Mouse (Mus musculus) spleen, postnatal 36 days (tissue): ENCODE measurements at regions not wholly inside any gene's neighbourhood (a gene's known extent, or its start where the extent isn't known, plus 50 kb on each side); places are given as distances from the start of the nearest gene placed in this dataset.
A peak's percentile ranks its signal among the peaks of the same experiment; 100 is the strongest.
"Not testable (repeated sequence)": the region's sequence is repeated elsewhere in the genome, so short reads cannot be mapped to it uniquely, and the experiment has no call there.

Source experiments
- DNase-seq, 2 experiments: peaks; one replicate each; pipeline ENCODE4 v3.0.0; 2022; ENCODE audit warnings: low spot score in 2 of 2, mixed read lengths in 1 of 2

- DNase-seq: no peak
These were observed 123.6 kb downstream of the Tnfrsf21 start for GRCm38 (mm10) chr17:43139916-43140315.

GRCm38 (mm10) chr17:43141740-43142139 is 125.4 kb downstream of the Tnfrsf21 start:
- no peak for DNase-seq

GRCm38 (mm10) chr17:43145749-43146148 is 124.4 kb upstream of the Adgrf1 start:
- DNase-seq: no peak

DNA sequence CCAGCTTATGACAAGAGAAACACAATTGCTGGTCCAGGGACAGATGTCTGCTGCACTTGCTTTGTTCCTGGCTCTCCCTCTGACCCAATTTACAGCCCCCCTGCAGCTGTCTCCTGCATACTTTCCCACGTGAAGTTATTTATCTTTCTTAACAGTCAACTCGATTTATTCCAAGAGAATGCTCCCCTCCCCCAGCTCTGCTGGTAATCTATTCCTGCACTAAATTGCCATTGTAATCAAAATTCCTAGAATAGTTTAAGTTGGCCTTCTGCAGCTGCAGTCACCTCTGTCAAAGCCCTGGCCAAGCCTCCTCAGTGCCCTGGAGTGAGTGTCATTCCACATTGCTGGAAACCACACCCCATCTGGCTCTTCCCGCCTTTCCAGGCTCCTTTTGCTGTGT is 122.2 kb upstream of the Adgrf1 start:
- DNase-seq: no peak

GRCm38 (mm10) chr17:43152620-43153019 is 117.5 kb upstream of the Adgrf1 start:
- DNase-seq: no peak

- not testable (repeated sequence) for DNase-seq
These were observed 114.9 kb upstream of the Adgrf1 start for GRCm38 (mm10) chr17:43155271-43155670.

DNA sequence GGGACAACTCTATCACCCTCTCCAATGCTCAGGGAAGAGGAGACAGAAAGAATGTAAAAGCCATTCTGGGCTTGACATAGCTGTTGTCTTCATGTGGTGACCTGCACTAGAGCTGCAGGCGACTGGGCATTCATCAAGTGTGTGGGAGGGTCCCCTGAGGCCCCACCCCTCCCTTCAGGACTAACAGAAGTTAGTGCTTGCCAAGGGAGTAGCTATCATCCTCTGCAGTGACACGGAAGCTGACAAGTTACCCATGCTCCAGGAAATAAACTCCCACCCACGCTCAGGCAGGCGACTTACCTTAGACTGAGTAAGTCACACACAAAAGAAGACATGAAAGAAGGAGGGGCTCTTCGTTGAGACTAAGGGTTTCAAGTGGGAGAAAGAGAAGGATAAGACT is 114.0 kb upstream of the Adgrf1 start:
- no peak for DNase-seq

- no peak for DNase-seq
These were observed 112.2 kb upstream of the Adgrf1 start for GRCm38 (mm10) chr17:43157781-43158501.

- no peak for DNase-seq
These were observed 111.4 kb upstream of the Adgrf1 start for GRCm38 (mm10) chr17:43158741-43159140.

DNA sequence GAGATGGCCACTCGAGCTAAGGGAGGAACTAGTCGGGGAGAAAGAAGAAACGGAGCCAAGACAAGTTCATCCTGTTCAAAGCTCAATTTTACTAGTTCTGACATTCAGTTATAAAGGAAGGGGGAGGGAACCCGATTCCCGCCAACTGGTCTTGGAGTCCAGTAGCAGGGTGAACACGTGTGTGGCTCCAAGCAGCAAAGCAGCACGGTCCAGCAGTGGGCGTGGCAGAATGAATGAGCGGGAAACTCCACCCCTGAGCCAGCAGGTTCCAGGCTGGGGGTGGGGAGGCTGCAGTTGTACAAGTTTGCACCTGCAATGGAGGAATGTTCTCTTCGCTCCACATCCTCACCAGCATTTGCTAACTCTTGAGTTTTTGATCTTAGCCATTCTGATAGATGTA is 108.8 kb upstream of the Adgrf1 start:
- DNase-seq: not testable (repeated sequence)

GRCm38 (mm10) chr17:43163126-43163525 is 107.0 kb upstream of the Adgrf1 start:
- DNase-seq: no peak

- DNase-seq: no peak
These were observed 104.0 kb upstream of the Adgrf1 start for GRCm38 (mm10) chr17:43166091-43166490.

- DNase-seq: no peak
These were observed 100.7 kb upstream of the Adgrf1 start for GRCm38 (mm10) chr17:43169435-43169834.

- DNase-seq: no peak
These were observed 97.4 kb upstream of the Adgrf1 start for GRCm38 (mm10) chr17:43172657-43173165.

- no peak for DNase-seq
These were observed 95.3 kb upstream of the Adgrf1 start for GRCm38 (mm10) chr17:43174860-43175259.

DNA sequence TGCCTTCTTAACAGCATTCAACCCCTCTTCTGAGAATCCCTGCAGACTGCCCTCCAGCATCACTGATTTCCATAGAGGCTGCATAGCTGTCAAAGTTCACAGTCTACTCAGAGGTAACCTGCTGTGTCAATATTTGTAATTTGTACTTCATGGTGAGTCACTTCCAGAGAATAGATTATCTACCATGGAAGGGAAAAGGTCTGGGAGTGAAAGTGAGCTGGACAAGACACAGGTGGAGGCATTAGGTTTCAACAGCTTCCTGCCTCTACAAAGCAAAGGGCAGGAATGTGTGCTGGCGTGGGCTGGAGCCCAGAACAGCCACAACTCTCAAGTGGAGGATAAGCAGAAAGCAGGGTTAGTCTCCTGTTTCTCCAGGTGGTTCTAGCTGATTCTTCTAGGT is 92.9 kb upstream of the Adgrf1 start:
- DNase-seq: no peak

DNA sequence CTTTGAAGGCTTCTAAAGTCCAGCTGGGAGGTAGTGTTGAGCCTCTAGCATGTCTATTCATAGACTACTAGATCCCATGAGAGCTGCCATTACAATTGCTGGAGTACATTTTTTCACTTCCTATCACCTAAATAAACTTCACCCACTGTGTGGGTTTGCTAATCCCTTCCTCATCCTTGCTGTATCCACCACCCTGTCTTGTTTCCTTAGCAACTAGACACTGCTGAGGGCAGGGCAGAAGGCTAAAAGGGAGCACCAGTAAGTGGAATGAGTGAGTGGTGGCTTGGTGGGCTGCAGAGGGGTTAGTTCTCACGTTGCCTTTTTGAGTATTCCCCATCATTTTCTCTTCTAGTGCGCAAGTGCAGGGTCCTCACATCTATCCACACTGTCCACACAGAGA is 80.1 kb upstream of the Adgrf1 start:
- no peak for DNase-seq

DNA sequence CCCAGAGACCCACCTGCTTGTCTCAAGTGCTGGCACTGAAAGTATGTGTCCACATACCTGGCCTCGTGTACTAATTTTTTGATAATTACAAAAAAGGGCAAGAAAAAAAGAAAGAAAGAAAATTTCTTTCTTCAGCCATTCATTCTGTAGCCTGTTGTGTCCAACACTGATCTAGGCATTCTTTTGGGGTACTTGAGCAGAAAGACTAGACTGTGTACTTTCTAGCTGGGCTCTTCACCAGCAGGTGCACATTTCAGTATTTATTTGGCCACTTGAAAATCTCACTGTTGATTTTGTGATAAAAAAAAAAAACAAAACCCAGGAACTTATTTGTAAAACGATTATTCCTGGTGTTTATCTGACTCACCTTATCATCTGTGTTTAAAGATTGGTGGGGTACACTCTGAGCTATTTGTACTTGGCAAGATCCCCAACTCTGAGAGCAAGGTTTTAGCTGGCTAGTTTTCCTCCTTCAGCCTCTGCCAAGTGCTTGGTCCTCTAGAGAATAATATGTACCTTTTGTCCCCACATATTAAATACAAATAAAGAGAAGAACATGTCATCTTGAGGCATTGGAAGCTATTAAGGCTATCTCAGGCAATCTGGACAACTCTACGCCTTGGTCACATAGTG is 79.2 kb upstream of the Adgrf1 start:
- DNase-seq: no peak

GRCm38 (mm10) chr17:43197232-43197631 is 72.9 kb upstream of the Adgrf1 start:
- no peak for DNase-seq

DNA sequence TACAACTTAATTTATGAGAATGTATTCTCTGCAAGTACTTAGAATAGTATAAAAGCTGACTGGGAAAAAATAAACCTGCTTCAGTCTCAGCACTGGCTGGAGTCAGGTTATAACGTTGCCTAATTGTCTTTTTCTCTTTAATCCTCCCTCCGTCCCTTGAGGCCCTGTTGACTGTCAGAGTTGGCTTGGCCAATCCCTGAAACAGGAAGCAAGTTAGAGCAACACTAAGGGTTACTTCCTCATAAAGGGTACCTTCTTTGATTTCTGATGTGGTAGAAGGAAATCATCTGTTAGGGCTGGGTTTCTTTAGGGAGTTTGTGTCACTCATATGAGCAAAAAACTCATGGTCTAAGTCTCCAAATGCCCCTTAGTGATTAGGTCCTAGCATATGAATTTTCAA is 69.3 kb upstream of the Adgrf1 start:
- peak in 1 of 2 experiments; percentile 20 for DNase-seq

- no peak for DNase-seq
These were observed 63.2 kb upstream of the Adgrf1 start for GRCm38 (mm10) chr17:43206701-43207470.

DNA sequence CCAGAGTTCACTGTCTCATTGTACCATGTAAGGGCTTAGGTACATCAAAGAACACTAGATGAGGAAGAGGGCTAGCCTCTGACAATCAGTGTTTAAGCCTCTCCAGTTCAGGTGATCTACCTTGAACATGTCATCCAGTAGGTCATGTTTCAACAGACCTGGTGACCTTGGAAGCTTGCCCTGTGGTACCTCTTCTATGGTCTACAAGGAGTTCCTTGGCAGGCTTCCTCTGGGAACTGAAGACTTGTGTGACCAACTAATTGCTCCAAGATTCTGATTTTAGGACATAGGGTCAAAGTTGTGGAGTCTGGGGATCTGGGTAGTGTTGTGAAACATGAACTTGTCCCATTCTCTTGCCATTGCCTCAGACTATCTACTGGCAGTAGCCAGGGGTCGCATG is 60.4 kb upstream of the Adgrf1 start:
- no peak for DNase-seq

DNA sequence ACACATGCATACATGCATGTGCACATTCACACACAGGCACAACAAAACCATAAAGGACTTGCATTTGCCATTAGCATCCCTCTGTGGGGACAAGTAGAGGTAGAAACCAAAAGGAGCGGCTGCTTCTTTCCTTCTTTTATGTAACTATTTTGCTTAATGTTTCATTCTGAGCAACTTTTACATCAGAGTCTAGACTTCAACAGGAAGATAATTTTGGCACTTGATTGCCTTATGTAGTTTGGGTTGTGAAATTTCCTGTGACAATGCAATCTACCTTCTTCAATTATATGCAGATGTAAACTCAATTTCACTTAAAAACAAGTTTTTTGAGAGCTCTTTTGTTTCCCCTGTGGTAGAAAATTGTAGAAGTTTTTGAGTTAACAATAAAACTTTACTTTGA is 56.1 kb upstream of the Adgrf1 start:
- no peak for DNase-seq
